In the genomic region with DNA sequence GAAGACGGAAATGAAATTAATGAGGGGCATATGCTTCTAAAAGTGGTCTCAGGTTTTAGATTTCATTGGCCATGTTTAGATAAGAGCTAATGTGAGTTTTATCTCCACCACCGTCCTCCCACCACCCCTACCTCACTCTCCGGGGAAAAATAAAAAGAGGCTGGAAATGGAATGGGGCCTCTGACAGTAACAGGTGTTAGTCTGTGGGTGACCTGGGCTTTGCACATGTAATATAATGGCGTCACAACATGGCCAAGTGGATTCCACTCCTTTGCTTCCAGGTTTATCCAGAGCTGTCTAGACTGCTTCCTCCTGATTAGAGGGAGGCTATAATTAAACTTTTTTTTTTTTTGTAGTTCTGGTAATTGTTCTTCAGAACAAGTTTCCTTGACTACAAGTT, we compare ENCODE assay signal across 11 mouse cellular contexts. TPM values are rescaled to one million over a fixed set of nuclear protein-coding genes. Genes with fewer than 3 reads are reported as not detected.
DNase-seq lines count a peak whose midpoint lies in the region; ATAC-seq and TF ChIP-seq lines count a peak whose summit lies in the region.
"Had no signal": no experiment of that assay in that cellular context is flagged by ENCODE, and none has a peak within 500 bp of the region (broad histone marks: within the 10 kb centered on the region; RNA-seq: fewer than 3 reads in every experiment).

No protein-coding gene starts in this region.

- H3K4me3 ChIP-seq in heart, adult 2 months: peak overlapping the region; percentile 66; the same call in 1 of the 2 replicates
- peak overlapping the region; percentile 65; the same call in 1 of the 2 replicates for H3K4me3 ChIP-seq in layer of hippocampus, adult 2 months
- H3K4me3 ChIP-seq in forebrain, embryonic 15.5 days: no peak overlapping the region
- no peak overlapping the region; the same call in 1 of the 2 replicates for H3K4me3 ChIP-seq in neural tube, embryonic 14.5 days (ENCODE audit: low read depth, low read length)

- no peak for TF ChIP-seq EP300 in heart, adult 2 months (IDR thresholded peaks at IDR 0.05; ENCODE audit: insufficient read depth, low read depth, low read length)

- H3K27ac ChIP-seq in heart, adult 2 months: peak overlapping the region; percentile 39; the same call in 1 of the 2 replicates
- H3K27ac ChIP-seq in layer of hippocampus, adult 2 months: no peak overlapping the region
- no peak overlapping the region for H3K27ac ChIP-seq in forebrain, embryonic 15.5 days (replicated peaks)
- H3K27ac ChIP-seq in neural tube, embryonic 14.5 days (ENCODE audit: low read depth, low read length): no peak overlapping the region

- WGBS in heart, adult 2 months: 32% methylated on average over 4 of the region's 4 CpGs
- 63% methylated on average over 4 of the region's 4 CpGs for WGBS in forebrain, embryonic 15.5 days
- WGBS in neural tube, embryonic 14.5 days: 72% methylated on average over 4 of the region's 4 CpGs

- H3K9me3 ChIP-seq in forebrain, embryonic 15.5 days: no peaks in the 10 kb centered on the region
- no peaks in the 10 kb centered on the region for H3K9me3 ChIP-seq in neural tube, embryonic 14.5 days (ENCODE audit: control insufficient read depth, low read length)

- H3K4me1 ChIP-seq in heart, adult 2 months (ENCODE audit: control insufficient read depth, insufficient read depth, low read length): peaks cover 10% of the 10 kb centered on the region
- peaks cover 19% of the 10 kb centered on the region for H3K4me1 ChIP-seq in forebrain, embryonic 15.5 days
- no peaks in the 10 kb centered on the region for H3K4me1 ChIP-seq in neural tube, embryonic 14.5 days (ENCODE audit: control insufficient read depth, insufficient read depth, low read length)

- no peaks in the 10 kb centered on the region for H3K27me3 ChIP-seq in heart, adult 2 months (ENCODE audit: control insufficient read depth, insufficient read depth, low read length)
- H3K27me3 ChIP-seq in forebrain, embryonic 15.5 days: peaks cover 42% of the 10 kb centered on the region
- peaks cover 25% of the 10 kb centered on the region for H3K27me3 ChIP-seq in neural tube, embryonic 14.5 days (ENCODE audit: control insufficient read depth, insufficient read depth, low read length)

- no peak for DNase-seq in heart, adult 2 months
- no peak for DNase-seq in heart, postnatal 36 days
- no peak for DNase-seq in layer of hippocampus, adult 2 months (ENCODE audit: low spot score in 2 of 2)
- DNase-seq in layer of hippocampus, postnatal 25 days (ENCODE audit: extremely low spot score in 1 of 2, low spot score in 1 of 2): no peak
- no peak for DNase-seq in c-Kit-positive CD71-positive TER-119-positive erythroid progenitor cells, embryonic 14.5 days (ENCODE audit: low spot score)
- no peak for DNase-seq in MN1 (ENCODE audit: low spot score)
- DNase-seq: gastrocnemius, postnatal 10 days had no signal

- 0 out of 2 replicates have a peak overlapping the region, but pooled peaks have one; percentile 73 for H3K4me2 ChIP-seq in forebrain, embryonic 15.5 days (replicated peaks)
- peak overlapping the region; percentile 62 for H3K4me2 ChIP-seq in neural tube, embryonic 14.5 days (ENCODE audit: low read depth, low read length)

- ATAC-seq in forebrain, embryonic 15.5 days (replicated peaks): no peak
- no peak for ATAC-seq in neural tube, embryonic 14.5 days (ENCODE audit: low read depth)

- TF ChIP-seq CTCF in heart, adult 2 months (IDR thresholded peaks at IDR 0.05): no peak
- TF ChIP-seq CTCF in layer of hippocampus, adult 2 months (conservative IDR thresholded peaks at IDR 0.05): no peak

- TF ChIP-seq POLR2A in heart, adult 2 months (IDR thresholded peaks at IDR 0.05; ENCODE audit: insufficient read depth, low read depth, low read length): no peak

- no peak overlapping the region for H3K9ac ChIP-seq in heart, adult 2 months (ENCODE audit: low read depth, low read length)
- no peak overlapping the region for H3K9ac ChIP-seq in forebrain, embryonic 15.5 days (replicated peaks)
- no peak overlapping the region for H3K9ac ChIP-seq in neural tube, embryonic 14.5 days (replicated peaks; ENCODE audit: low read depth, low read length)

- peaks cover 30% of the 10 kb centered on the region for H3K36me3 ChIP-seq in heart, adult 2 months (ENCODE audit: control insufficient read depth, insufficient read depth, low read length)
- no peaks in the 10 kb centered on the region for H3K36me3 ChIP-seq in forebrain, embryonic 15.5 days
- H3K36me3 ChIP-seq in neural tube, embryonic 14.5 days (ENCODE audit: control insufficient read depth, insufficient read depth, low read length): no peaks in the 10 kb centered on the region

- H3K79me2 ChIP-seq in heart, adult 2 months (replicated peaks; ENCODE audit: control insufficient read depth, insufficient read depth, low read length): no peaks in the 10 kb centered on the region

- intact Hi-C loops in heart, adult 2 months (cut with DNase I): loop anchor here (2.0 to 5.0 kb wide), 4 partner anchors 35 to 140 kb away; no protein-coding TSS in a partner anchor
- intact Hi-C loops in heart, postnatal 36 days (cut with DNase I): loop anchor here (2.0 kb wide), 1 partner anchor 23 kb away; no protein-coding TSS in a partner anchor

RNA-seq across cellular contexts. Expression of gene Lamb1, which starts 2.3 kb away (rescaled TPM):
- total RNA-seq in heart, adult 2 months (2021): 10 to 100 TPM; 55.3 to 58.1 TPM
- polyA plus RNA-seq in heart, adult 2 months (2012; rRNA removed): 25.1 and 44.1 TPM in 2 replicates
- 10 to 100 TPM; 75.8 to 81.2 TPM for total RNA-seq in heart, postnatal 36 days (2021)
- 10 to 100 TPM; 37.8 to 46.8 TPM for total RNA-seq in layer of hippocampus, adult 2 months (2021)
- 10 to 100 TPM; 36.1 to 37.7 TPM for total RNA-seq in layer of hippocampus, postnatal 25 days (2021)
- 18.3 and 19.1 TPM in 2 replicates for polyA plus RNA-seq in forebrain, embryonic 15.5 days (2015; fragmentation: Nextera tagmentation; extraction: Ambion mirVana)
- 4.9 and 26.7 TPM in 2 replicates for polyA plus RNA-seq in neural tube, embryonic 14.5 days (2014; fragmentation: Nextera tagmentation; extraction: Ambion mirVana)

RNA-seq across cellular contexts. Expression of gene Gm6993, which starts 26.8 kb away (rescaled TPM):
- not detected for total RNA-seq in heart, adult 2 months (2021)
- polyA plus RNA-seq in heart, adult 2 months (2012; rRNA removed): not detected in 2 replicates
- not detected for total RNA-seq in heart, postnatal 36 days (2021)
- total RNA-seq in layer of hippocampus, adult 2 months (2021): not detected
- not detected for total RNA-seq in layer of hippocampus, postnatal 25 days (2021)
- polyA plus RNA-seq in forebrain, embryonic 15.5 days (2015; fragmentation: Nextera tagmentation; extraction: Ambion mirVana): not detected in 2 replicates
- polyA plus RNA-seq in neural tube, embryonic 14.5 days (2014; fragmentation: Nextera tagmentation; extraction: Ambion mirVana): not detected in 2 replicates
- total RNA-seq: common myeloid progenitor, adult 5-6 weeks; gastrocnemius, postnatal 10 days; layer of hippocampus, adult 8-10 months had no signal

Comparison
In these comparisons a context has a peak if more than half of its experiments do, and no peak if none do; other contexts are left out.
1. H3K4me3 ChIP-seq: peak in heart, adult 2 months (single experiment) and layer of hippocampus, adult 2 months (single experiment); none in forebrain, embryonic 15.5 days (single experiment) and neural tube, embryonic 14.5 days (single experiment).